ENCODE assay signal across 20 mouse cellular contexts in the genomic region with DNA sequence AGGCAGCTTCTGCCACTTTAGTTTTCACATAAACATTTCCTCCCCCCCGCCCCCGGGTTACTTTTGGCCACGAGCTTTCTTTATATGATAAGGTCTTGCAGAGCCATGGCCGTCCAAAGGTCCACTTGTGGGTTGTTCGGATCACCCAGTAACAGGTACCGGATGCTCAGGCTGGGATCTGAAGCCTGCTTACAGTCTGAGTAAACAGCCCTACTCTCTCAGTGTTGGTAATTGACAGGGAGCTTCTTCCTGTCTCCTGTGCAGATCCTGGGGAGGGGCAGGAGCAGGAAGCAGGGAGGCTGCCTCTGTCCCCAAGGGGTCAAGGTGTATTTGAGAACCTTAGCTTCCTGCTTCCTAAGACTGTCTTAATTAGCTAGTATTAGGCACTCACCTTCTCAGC.
A peak's percentile ranks its signal among the peaks of the same experiment; 100 is the strongest.
DNase-seq lines count a peak whose midpoint lies in the region; ATAC-seq and TF ChIP-seq lines count a peak whose summit lies in the region.
"Had no signal": no experiment of that assay in that cellular context is flagged by ENCODE, and none has a peak within 500 bp of the region (broad histone marks: within the 10 kb centered on the region; RNA-seq: fewer than 3 reads in every experiment).

No protein-coding gene starts in this region.

- H3K4me2 ChIP-seq in heart, embryonic 13.5 days = no peak overlapping the region; the same call in 1 of the 2 replicates
- H3K4me2 ChIP-seq in lung, embryonic 14.5 days = no peak overlapping the region
- no peak overlapping the region for H3K4me2 ChIP-seq in intestine, embryonic 15.5 days (replicated peaks)
- no peak overlapping the region for H3K4me2 ChIP-seq in midbrain, embryonic 15.5 days
- H3K4me2 ChIP-seq: embryonic facial prominence, embryonic 15.5 days; neural tube, embryonic 15.5 days had no signal

- no peaks in the 10 kb centered on the region for H3K9me3 ChIP-seq in heart, embryonic 13.5 days
- H3K9me3 ChIP-seq in lung, embryonic 14.5 days (ENCODE audit: low read depth, low read length) = no peaks in the 10 kb centered on the region
- no peaks in the 10 kb centered on the region for H3K9me3 ChIP-seq in intestine, embryonic 15.5 days
- H3K9me3 ChIP-seq in midbrain, embryonic 15.5 days = no peaks in the 10 kb centered on the region
- H3K9me3 ChIP-seq: embryonic facial prominence, embryonic 15.5 days; neural tube, embryonic 15.5 days had no signal

- 45% methylated on average over 6 of the region's 6 CpGs for WGBS in heart, embryonic 13.5 days
- WGBS in lung, embryonic 14.5 days = 44% methylated on average over 6 of the region's 6 CpGs
- WGBS in intestine, embryonic 15.5 days = 34% methylated on average over 6 of the region's 6 CpGs
- WGBS in midbrain, embryonic 15.5 days = 81% methylated on average over 6 of the region's 6 CpGs

- H3K4me3 ChIP-seq in heart, embryonic 13.5 days = no peak overlapping the region
- no peak overlapping the region for H3K4me3 ChIP-seq in lung, embryonic 14.5 days (ENCODE audit: low read depth, low read length)
- no peak overlapping the region for H3K4me3 ChIP-seq in intestine, embryonic 15.5 days (replicated peaks)
- no peak overlapping the region for H3K4me3 ChIP-seq in midbrain, embryonic 15.5 days
- H3K4me3 ChIP-seq: embryonic facial prominence, embryonic 15.5 days; heart, adult 2 months; neural tube, embryonic 15.5 days had no signal

- ATAC-seq in heart, embryonic 13.5 days (ENCODE audit: extremely low read depth, insufficient number of reproducible peaks, low FRiP score, low TSS enrichment) = no peak
- no peak for ATAC-seq in lung, embryonic 14.5 days (ENCODE audit: insufficient read depth)
- ATAC-seq in intestine, embryonic 15.5 days = peak; percentile 68
- 0 out of 2 replicates have a peak, but pooled peaks have one; percentile 27 for ATAC-seq in midbrain, embryonic 15.5 days (replicated peaks)
- ATAC-seq: forebrain, embryonic 14.5 days had no signal

- peaks cover 27% of the 10 kb centered on the region for H3K4me1 ChIP-seq in heart, embryonic 13.5 days
- no peaks in the 10 kb centered on the region for H3K4me1 ChIP-seq in lung, embryonic 14.5 days (ENCODE audit: insufficient read depth)
- H3K4me1 ChIP-seq in intestine, embryonic 15.5 days (replicated peaks) = peaks cover 3% of the 10 kb centered on the region; the same call in 1 of the 2 replicates
- peaks cover 12% of the 10 kb centered on the region for H3K4me1 ChIP-seq in midbrain, embryonic 15.5 days

- H3K9ac ChIP-seq in heart, embryonic 13.5 days = no peak overlapping the region
- no peak overlapping the region for H3K9ac ChIP-seq in lung, embryonic 14.5 days
- no peak overlapping the region for H3K9ac ChIP-seq in intestine, embryonic 15.5 days
- H3K9ac ChIP-seq in midbrain, embryonic 15.5 days = no peak overlapping the region
- H3K9ac ChIP-seq: embryonic facial prominence, embryonic 15.5 days; liver, embryonic 14.5 days; neural tube, embryonic 15.5 days had no signal

- H3K27me3 ChIP-seq in heart, embryonic 13.5 days (replicated peaks) = no peaks in the 10 kb centered on the region
- H3K27me3 ChIP-seq in lung, embryonic 14.5 days (ENCODE audit: insufficient read depth, low read length) = no peaks in the 10 kb centered on the region
- H3K27me3 ChIP-seq in intestine, embryonic 15.5 days (replicated peaks) = no peaks in the 10 kb centered on the region
- no peaks in the 10 kb centered on the region for H3K27me3 ChIP-seq in midbrain, embryonic 15.5 days (replicated peaks)
- H3K27me3 ChIP-seq: embryonic facial prominence, embryonic 15.5 days; neural tube, embryonic 15.5 days had no signal

- H3K27ac ChIP-seq in heart, embryonic 13.5 days (replicated peaks) = peak overlapping the region; percentile 67
- H3K27ac ChIP-seq in lung, embryonic 14.5 days (ENCODE audit: low read depth) = no peak overlapping the region
- H3K27ac ChIP-seq in intestine, embryonic 15.5 days = no peak overlapping the region
- H3K27ac ChIP-seq in midbrain, embryonic 15.5 days = 0 out of 2 replicates have a peak overlapping the region, but pooled peaks have one; percentile 23
- H3K27ac ChIP-seq: embryonic facial prominence, embryonic 15.5 days; heart, adult 2 months; liver, embryonic 14.5 days; neural tube, embryonic 15.5 days had no signal

- intact Hi-C loops in heart, postnatal 14 days (cut with DNase I) = no loop called here

- no peak for DNase-seq in heart, postnatal 14 days
- DNase-seq in lung, embryonic 14.5 days = peak; percentile 9
- no peak for DNase-seq in lung, postnatal 10 days
- no peak for DNase-seq in retina, postnatal 1 day
- no peak for DNase-seq in ovary, postnatal 10 days (ENCODE audit: low spot score)
- DNase-seq: adrenal gland, adult 2 months; cerebellum, adult 18-20 months; kidney, adult 18-20 months; kidney, postnatal 36 days; layer of hippocampus, postnatal 36 days; right cerebral cortex, adult 18-20 months; thymus, postnatal 36 days had no signal

- peaks cover 14% of the 10 kb centered on the region for H3K36me3 ChIP-seq in heart, embryonic 13.5 days
- H3K36me3 ChIP-seq in lung, embryonic 14.5 days (ENCODE audit: insufficient read depth) = peaks cover 15% of the 10 kb centered on the region; the same call in 1 of the 2 replicates
- H3K36me3 ChIP-seq in intestine, embryonic 15.5 days = no peaks in the 10 kb centered on the region
- peaks cover 5% of the 10 kb centered on the region; the same call in 1 of the 2 replicates for H3K36me3 ChIP-seq in midbrain, embryonic 15.5 days (replicated peaks)

- TF ChIP-seq CTCF in lung, embryonic 14.5 days (IDR thresholded peaks at IDR 0.05; ENCODE audit: low read depth) = no peak

Comparison
In these comparisons a context has a peak if more than half of its experiments do, and no peak if none do; other contexts are left out.
1. ATAC-seq: peak in intestine, embryonic 15.5 days (single experiment) and midbrain, embryonic 15.5 days (single experiment); none in heart, embryonic 13.5 days (single experiment) and lung, embryonic 14.5 days (single experiment).
2. H3K27ac ChIP-seq: peak in heart, embryonic 13.5 days (single experiment) and midbrain, embryonic 15.5 days (single experiment); none in lung, embryonic 14.5 days (single experiment) and intestine, embryonic 15.5 days (single experiment).